Mouse (Mus musculus): Measurements from ENCODE around the gene Gss.

Gss gene

GRCm38 (mm10) chr2:155616971-155617370 is 24.4 kb upstream of the Gss start:
- DNase-seq (ENCODE audit: low spot score), result no peak

GRCm38 (mm10) chr2:155613953-155614352 is 21.3 kb upstream of the Gss start:
- no peak for DNase-seq (ENCODE audit: low spot score)

GRCm38 (mm10) chr2:155613326-155613755 is 20.7 kb upstream of the Gss start:
- DNase-seq (ENCODE audit: low spot score), result peak; percentile 80

GRCm38 (mm10) chr2:155611834-155612550 is 19.4 kb upstream of the Gss start:
- DNase-seq (ENCODE audit: low spot score), result no peak

GRCm38 (mm10) chr2:155610978-155611377 is 18.4 kb upstream of the Gss start, which contains the start of gene Myh7b:
Gene Myh7b, plus strand, starts transcription at chr2:155611212.
- DNase-seq (ENCODE audit: low spot score), result no peak

GRCm38 (mm10) chr2:155606360-155606759 is 13.8 kb upstream of the Gss start:
- DNase-seq (ENCODE audit: low spot score), result no peak

GRCm38 (mm10) chr2:155605236-155605589 is 12.6 kb upstream of the Gss start:
- DNase-seq (ENCODE audit: low spot score), result peak; percentile 25

- no peak for DNase-seq (ENCODE audit: low spot score)
Measured at GRCm38 (mm10) chr2:155604560-155605235, 12.1 kb upstream of the Gss start.

- DNase-seq (ENCODE audit: low spot score), result no peak
Measured at GRCm38 (mm10) chr2:155603707-155604106, 11.1 kb upstream of the Gss start.

GRCm38 (mm10) chr2:155595516-155595915 is 2.9 kb upstream of the Gss start:
- no peak for DNase-seq (ENCODE audit: low spot score)

GRCm38 (mm10) chr2:155592854-155593283 is 259 bp upstream of the Gss start:
- no peak for DNase-seq (ENCODE audit: low spot score)

GRCm38 (mm10) chr2:155591676-155592075 is 934 bp downstream of the Gss start:
- DNase-seq (ENCODE audit: low spot score), result no peak

GRCm38 (mm10) chr2:155590876-155591275 is 1.7 kb downstream of the Gss start:
- DNase-seq (ENCODE audit: low spot score), result no peak

- no peak for DNase-seq (ENCODE audit: low spot score)
Measured at GRCm38 (mm10) chr2:155589521-155589920, 3.1 kb downstream of the Gss start.

GRCm38 (mm10) chr2:155588136-155588535 is 4.5 kb downstream of the Gss start:
- no peak for DNase-seq (ENCODE audit: low spot score)

- no peak for DNase-seq (ENCODE audit: low spot score)
Measured at GRCm38 (mm10) chr2:155585486-155585885, 7.1 kb downstream of the Gss start.

- no peak for DNase-seq (ENCODE audit: low spot score)
Measured at GRCm38 (mm10) chr2:155585082-155585481, 7.5 kb downstream of the Gss start.

- no peak for DNase-seq (ENCODE audit: low spot score)
Measured at GRCm38 (mm10) chr2:155583927-155584530, 8.6 kb downstream of the Gss start.

- DNase-seq (ENCODE audit: low spot score), result no peak
Measured at GRCm38 (mm10) chr2:155582996-155583395, 9.6 kb downstream of the Gss start.

- no peak for DNase-seq (ENCODE audit: low spot score)
Measured at GRCm38 (mm10) chr2:155582384-155582995, 10.1 kb downstream of the Gss start.

- DNase-seq (ENCODE audit: low spot score), result no peak
Measured at GRCm38 (mm10) chr2:155580331-155580730, 12.3 kb downstream of the Gss start.

GRCm38 (mm10) chr2:155576656-155577055 is 16.0 kb downstream of the Gss start:
- DNase-seq (ENCODE audit: low spot score), result no peak

- DNase-seq (ENCODE audit: low spot score), result no peak
Measured at GRCm38 (mm10) chr2:155574700-155575099, 17.9 kb downstream of the Gss start.

Data from spleen, adult 12 weeks (tissue).